Mouse (Mus musculus): ENCODE measurements at regions not wholly inside any gene's neighbourhood (a gene's known extent, or its start where the extent isn't known, plus 50 kb on each side); places are given as distances from the start of the nearest gene placed in this dataset.

GRCm38 (mm10) chr13:6767936-6768588, 119.5 kb upstream of the Pfkp start:
- no peaks in the 10 kb centered on the region for H3K4me1 ChIP-seq
- peaks cover 5% of the 10 kb centered on the region for H3K9me3 ChIP-seq
- TF ChIP-seq FLI1 (IDR thresholded peaks at IDR 0.05; ENCODE audit: low read length) (no peak), GATA1 (IDR thresholded peaks at IDR 0.05; ENCODE audit: borderline replicate concordance, low read length) (no peak)
- no peaks in the 10 kb centered on the region for H3K36me3 ChIP-seq (replicated peaks; ENCODE audit: low read length)
- H3K27me3 ChIP-seq (replicated peaks) = no peaks in the 10 kb centered on the region
- H3K4me3 ChIP-seq (replicated peaks) = no peak overlapping the region

GRCm38 (mm10) chr13:6757151-6757550, 108.6 kb upstream of the Pfkp start:
- no peaks in the 10 kb centered on the region for H3K27me3 ChIP-seq (replicated peaks)
- H3K36me3 ChIP-seq (replicated peaks; ENCODE audit: low read length) = no peaks in the 10 kb centered on the region
- H3K4me3 ChIP-seq (replicated peaks) = no peak overlapping the region
- TF ChIP-seq FLI1 (IDR thresholded peaks at IDR 0.05; ENCODE audit: low read length) (no peak), GATA1 (IDR thresholded peaks at IDR 0.05; ENCODE audit: borderline replicate concordance, low read length) (no peak)
- no peaks in the 10 kb centered on the region for H3K9me3 ChIP-seq
- H3K4me1 ChIP-seq = no peaks in the 10 kb centered on the region

GRCm38 (mm10) chr13:6751599-6751998, 103.0 kb upstream of the Pfkp start:
- no peaks in the 10 kb centered on the region for H3K4me1 ChIP-seq
- H3K36me3 ChIP-seq (replicated peaks; ENCODE audit: low read length) = no peaks in the 10 kb centered on the region
- no peak for TF ChIP-seq GATA1 (IDR thresholded peaks at IDR 0.05; ENCODE audit: borderline replicate concordance, low read length)
- TF ChIP-seq FLI1 (IDR thresholded peaks at IDR 0.05; ENCODE audit: low read length) = no peak
- H3K9me3 ChIP-seq = no peaks in the 10 kb centered on the region
- H3K27me3 ChIP-seq (replicated peaks) = no peaks in the 10 kb centered on the region
- no peak overlapping the region for H3K4me3 ChIP-seq (replicated peaks)

GRCm38 (mm10) chr13:6751149-6751548, 102.6 kb upstream of the Pfkp start:
- H3K4me1 ChIP-seq = no peaks in the 10 kb centered on the region
- no peak overlapping the region for H3K4me3 ChIP-seq (replicated peaks)
- TF ChIP-seq FLI1 (IDR thresholded peaks at IDR 0.05; ENCODE audit: low read length) = no peak
- H3K27me3 ChIP-seq (replicated peaks) = no peaks in the 10 kb centered on the region
- no peaks in the 10 kb centered on the region for H3K9me3 ChIP-seq
- H3K36me3 ChIP-seq (replicated peaks; ENCODE audit: low read length) = no peaks in the 10 kb centered on the region

GRCm38 (mm10) chr13:6741916-6742315, 93.3 kb upstream of the Pfkp start:
- H3K4me1 ChIP-seq = no peaks in the 10 kb centered on the region
- no peaks in the 10 kb centered on the region for H3K9me3 ChIP-seq
- TF ChIP-seq FLI1 (IDR thresholded peaks at IDR 0.05; ENCODE audit: low read length) (no peak), GATA1 (IDR thresholded peaks at IDR 0.05; ENCODE audit: borderline replicate concordance, low read length) (no peak)
- H3K27me3 ChIP-seq (replicated peaks) = no peaks in the 10 kb centered on the region
- no peak overlapping the region for H3K4me3 ChIP-seq (replicated peaks)
- H3K36me3 ChIP-seq (replicated peaks; ENCODE audit: low read length) = no peaks in the 10 kb centered on the region

- TF ChIP-seq FLI1 (IDR thresholded peaks at IDR 0.05; ENCODE audit: low read length) (no peak), GATA1 (IDR thresholded peaks at IDR 0.05; ENCODE audit: borderline replicate concordance, low read length) (no peak)
- Histone ChIP-seq H3K4me3 (replicated peaks) (no peak overlapping the region), H3K4me1 (no peaks in the 10 kb centered on the region)
These were observed 88.5 kb upstream of the Pfkp start for GRCm38 (mm10) chr13:6736984-6737566.

More at GRCm38 (mm10) chr13:6736984-6737566, 88.5 kb upstream of the Pfkp start:
- no peaks in the 10 kb centered on the region for H3K36me3 ChIP-seq (replicated peaks; ENCODE audit: low read length)
- H3K9me3 ChIP-seq = no peaks in the 10 kb centered on the region
- no peaks in the 10 kb centered on the region for H3K27me3 ChIP-seq (replicated peaks)
